Mouse (Mus musculus) spleen, adult 2 months (tissue): ENCODE data around the gene Camk1g. TPM values are rescaled to one million over a fixed set of nuclear protein-coding genes. Genes with fewer than 3 reads are reported as not detected.

Experiments used
- DNase-seq, 2 experiments: peaks; one replicate each; pipeline versions ENCODE4 v3.0.0 to v3.0.0-alpha.2; 2012 to 2021; ENCODE audit warnings: low spot score in 2 of 2, low read depth in 1 of 2
- H3K27ac ChIP-seq: fragments of 200-500 bp; 2 replicates; pipeline ENCODE4 v1.5.1; 2012; ENCODE audit warnings: low read length, inconsistent platforms; ENCODE audit not compliant: insufficient read depth
- H3K27me3 ChIP-seq: fragments of 200-500 bp; 2 replicates; pipeline ENCODE4 v1.6.1; 2012; ENCODE audit warnings: mild to moderate bottlenecking, moderate library complexity, low read length, inconsistent platforms; ENCODE audit not compliant: control insufficient read depth, insufficient read depth
- H3K36me3 ChIP-seq: fragments of 200-500 bp; 2 replicates; pipeline ENCODE4 v1.6.1; 2012; ENCODE audit warnings: mild to moderate bottlenecking, low read length, inconsistent platforms; ENCODE audit not compliant: control insufficient read depth, insufficient read depth
- H3K4me1 ChIP-seq: fragments of 200-500 bp; 2 replicates; pipeline ENCODE4 v1.6.1; 2011; ENCODE audit warnings: inconsistent platforms; ENCODE audit not compliant: control insufficient read depth, insufficient read depth, insufficient read length
- H3K4me3 ChIP-seq: fragments of 200-500 bp; 2 replicates; pipeline ENCODE4 v1.5.1; 2011; ENCODE audit warnings: mild to moderate bottlenecking, inconsistent platforms; ENCODE audit not compliant: insufficient read depth, insufficient read length; ENCODE audit errors: extremely low read depth
- CTCF ChIP-seq: fragments of 200-500 bp; IDR thresholded peaks from 2 replicates; pipeline ENCODE4 v1.5.1; 2011; ENCODE audit warnings: mild to moderate bottlenecking, inconsistent platforms; ENCODE audit not compliant: insufficient read depth, insufficient read length, insufficient replicate concordance; ENCODE audit errors: extremely low read depth
- POLR2A ChIP-seq: fragments of 200-500 bp; IDR thresholded peaks from 2 replicates; pipeline ENCODE4 v1.6.1; 2011; ENCODE audit warnings: low read depth, low read length, inconsistent platforms
- WGBS: fragments of 180-500 bp; shearing (Covaris S2); methylation state at CpG from one replicate; pipeline ENCODE4 v1.1.7; 2018; 5-methylcytosine and 5-hydroxymethylcytosine counted together
- polyA plus RNA-seq: library from polyadenylated mRNA; depleted of rRNA; stranded (reverse); fragments of >200 nt; gene quantifications from 2 replicates; pipeline ENCODE4 v1.2.3, GENCODE M21; 2012

Gene Camk1g
- polyA plus RNA-seq, 1 experiment: 0.26 TPM

- TF ChIP-seq POLR2A: no peak
- no peak for TF ChIP-seq CTCF
- no peak overlapping the region for H3K27ac ChIP-seq
- no peak for DNase-seq
- H3K36me3 ChIP-seq: no peaks in the 10 kb centered on the region
- H3K4me3 ChIP-seq: no peak overlapping the region
- peaks cover 1% of the 10 kb centered on the region; the same call in 1 of the 2 replicates for H3K4me1 ChIP-seq
- WGBS: 68% methylated on average over 4 of the region's 4 CpGs
- no peaks in the 10 kb centered on the region for H3K27me3 ChIP-seq
These were observed 26.2 kb downstream of the Camk1g start for GRCm38 (mm10) chr1:193343853-193344252.

GRCm38 (mm10) chr1:193342198-193342946 lies 27.7 kb downstream of the Camk1g start:
- 92% methylated on average over 5 of the region's 5 CpGs for WGBS
- Histone ChIP-seq H3K27ac (no peak overlapping the region), H3K27me3 (no peaks in the 10 kb centered on the region), H3K4me1 (peaks cover 15% of the 10 kb centered on the region; the same call in 1 of the 2 replicates), H3K36me3 (no peaks in the 10 kb centered on the region), H3K4me3 (no peak overlapping the region)
- TF ChIP-seq POLR2A (no peak), CTCF (no peak)
- DNase-seq: no peak

- H3K27me3 ChIP-seq: no peaks in the 10 kb centered on the region
- peak; percentile 26 to 38 for DNase-seq
- 40% methylated on average over 9 of the region's 9 CpGs for WGBS
- no peak for TF ChIP-seq CTCF
- TF ChIP-seq POLR2A: no peak
- H3K27ac ChIP-seq: peak overlapping the region; percentile 51; the same call in 1 of the 2 replicates
- H3K4me1 ChIP-seq: peaks cover 28% of the 10 kb centered on the region; the same call in 1 of the 2 replicates
- no peaks in the 10 kb centered on the region for H3K36me3 ChIP-seq
- no peak overlapping the region for H3K4me3 ChIP-seq
These were observed 31.6 kb downstream of the Camk1g start for GRCm38 (mm10) chr1:193338363-193338995.

DNA sequence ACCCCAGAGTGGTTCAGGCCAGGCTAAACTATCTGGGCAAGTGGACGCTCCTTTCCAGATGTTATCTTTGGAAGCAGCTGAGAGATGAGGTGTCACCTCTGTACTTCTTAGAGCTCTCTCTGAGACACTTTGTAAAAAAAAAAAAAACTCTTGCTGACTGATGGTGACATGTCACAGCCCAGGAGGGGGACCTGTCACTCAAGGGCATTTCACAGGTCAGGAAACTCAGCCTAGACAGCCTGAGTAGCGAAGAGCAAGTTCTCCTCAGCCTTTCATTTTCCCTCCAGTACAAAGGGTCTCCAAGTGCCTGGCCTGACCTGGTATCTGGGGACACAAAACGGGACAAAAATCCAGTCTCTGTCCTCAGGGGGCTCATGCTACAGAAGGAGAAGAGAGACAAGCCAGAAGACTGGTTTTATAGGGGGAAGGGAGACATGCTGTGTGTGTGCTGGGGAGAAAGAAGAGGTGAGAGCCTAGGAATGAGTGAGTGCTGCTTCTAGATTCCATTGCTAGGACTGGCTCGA lies 32.2 kb downstream of the Camk1g start:
- Histone ChIP-seq H3K27me3 (no peaks in the 10 kb centered on the region), H3K36me3 (no peaks in the 10 kb centered on the region), H3K4me3 (no peak overlapping the region), H3K4me1 (peaks cover 28% of the 10 kb centered on the region; the same call in 1 of the 2 replicates), H3K27ac (peak overlapping the region; percentile 51)
- 26% methylated on average over 4 of the region's 4 CpGs for WGBS
- no peak for DNase-seq
- no peak for TF ChIP-seq POLR2A
- no peak for TF ChIP-seq CTCF

GRCm38 (mm10) chr1:193337018-193337321 lies 33.1 kb downstream of the Camk1g start:
- no peaks in the 10 kb centered on the region for H3K27me3 ChIP-seq
- no peak overlapping the region for H3K4me3 ChIP-seq
- TF ChIP-seq CTCF (no peak), POLR2A (no peak)
- H3K36me3 ChIP-seq: no peaks in the 10 kb centered on the region
- 17% methylated on average over 9 of the region's 9 CpGs for WGBS
- 0 out of 2 replicates have a peak overlapping the region, but pooled peaks have one; percentile 10 for H3K27ac ChIP-seq
- peaks cover 28% of the 10 kb centered on the region; the same call in 1 of the 2 replicates for H3K4me1 ChIP-seq
- DNase-seq: peak; percentile 31 to 40

DNA sequence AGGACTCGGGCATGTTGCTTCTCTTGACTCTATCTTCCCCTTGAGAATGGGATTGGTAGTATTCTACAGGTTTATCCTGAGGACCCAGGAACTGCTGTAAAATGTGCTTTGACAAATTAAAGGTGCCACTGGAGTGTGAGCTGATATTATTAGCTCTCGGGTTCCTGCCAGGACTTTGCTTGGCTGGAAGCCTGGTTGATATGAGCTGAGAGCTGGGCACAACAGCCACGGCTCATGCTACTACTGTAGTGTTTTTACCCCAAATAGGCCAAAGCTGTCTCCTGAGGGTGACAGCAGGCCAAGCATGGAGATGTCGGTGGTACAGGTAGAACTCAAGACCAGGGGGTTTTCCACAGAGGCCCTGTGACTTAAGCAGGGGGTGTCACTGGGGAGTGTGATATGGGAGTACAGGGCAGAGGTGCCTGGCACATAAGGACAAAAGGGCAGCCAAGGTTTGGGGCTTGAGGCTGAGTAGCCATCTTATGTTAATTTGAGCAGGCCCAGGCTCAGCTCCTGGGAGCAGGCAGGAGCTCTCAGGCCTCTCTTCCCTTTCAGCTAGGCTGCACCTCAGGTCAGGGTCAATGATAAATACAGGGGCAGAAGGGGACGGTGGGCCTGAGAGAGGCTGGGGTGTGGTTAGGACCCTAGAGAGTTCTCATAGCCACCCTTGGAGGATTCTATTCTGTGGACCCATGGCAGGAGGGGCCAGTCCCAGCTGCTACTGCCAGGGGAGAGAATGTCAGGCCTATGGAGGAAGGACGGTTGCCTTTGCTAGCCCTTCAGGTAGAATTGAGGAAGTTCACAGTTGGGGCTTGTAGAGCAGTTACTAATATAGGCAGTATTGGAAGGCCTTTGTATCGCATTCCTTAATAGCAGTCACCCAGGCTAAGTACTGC lies 33.7 kb downstream of the Camk1g start:
- DNase-seq: no peak
- H3K27ac ChIP-seq: 0 out of 2 replicates have a peak overlapping the region, but pooled peaks have one; percentile 10
- no peaks in the 10 kb centered on the region for H3K27me3 ChIP-seq
- H3K4me1 ChIP-seq: peaks cover 28% of the 10 kb centered on the region; the same call in 1 of the 2 replicates
- H3K36me3 ChIP-seq: no peaks in the 10 kb centered on the region
- H3K4me3 ChIP-seq: no peak overlapping the region
- TF ChIP-seq POLR2A (no peak), CTCF (no peak)
- WGBS: 60% methylated on average over 7 of the region's 7 CpGs
